Mouse (Mus musculus) heart, postnatal 36 days (tissue): ENCODE results near the gene Tent4b. TPM values are rescaled to one million over a fixed set of nuclear protein-coding genes. Genes with fewer than 3 reads are reported as not detected.
A peak's percentile ranks its signal among the peaks of the same experiment; 100 is the strongest.

Experiments
- DNase-seq, 2 experiments: peaks; one replicate each; pipeline ENCODE4 v3.0.0; 2021 to 2022
- intact Hi-C: fragments of 180-260 bp; cut with DNase I; formaldehyde crosslinking; loops from one replicate; pipeline ENCODE4 v1.15.1; 2025
- total RNA-seq, 2 experiments: library from RNA; stranded (reverse); gene quantifications; 2 replicates each; pipeline ENCODE4 v1.2.3; 2021

The Tent4b gene
- total RNA-seq, 2 experiments from 2014 or later = 15.7 to 20.6 TPM

DNA sequence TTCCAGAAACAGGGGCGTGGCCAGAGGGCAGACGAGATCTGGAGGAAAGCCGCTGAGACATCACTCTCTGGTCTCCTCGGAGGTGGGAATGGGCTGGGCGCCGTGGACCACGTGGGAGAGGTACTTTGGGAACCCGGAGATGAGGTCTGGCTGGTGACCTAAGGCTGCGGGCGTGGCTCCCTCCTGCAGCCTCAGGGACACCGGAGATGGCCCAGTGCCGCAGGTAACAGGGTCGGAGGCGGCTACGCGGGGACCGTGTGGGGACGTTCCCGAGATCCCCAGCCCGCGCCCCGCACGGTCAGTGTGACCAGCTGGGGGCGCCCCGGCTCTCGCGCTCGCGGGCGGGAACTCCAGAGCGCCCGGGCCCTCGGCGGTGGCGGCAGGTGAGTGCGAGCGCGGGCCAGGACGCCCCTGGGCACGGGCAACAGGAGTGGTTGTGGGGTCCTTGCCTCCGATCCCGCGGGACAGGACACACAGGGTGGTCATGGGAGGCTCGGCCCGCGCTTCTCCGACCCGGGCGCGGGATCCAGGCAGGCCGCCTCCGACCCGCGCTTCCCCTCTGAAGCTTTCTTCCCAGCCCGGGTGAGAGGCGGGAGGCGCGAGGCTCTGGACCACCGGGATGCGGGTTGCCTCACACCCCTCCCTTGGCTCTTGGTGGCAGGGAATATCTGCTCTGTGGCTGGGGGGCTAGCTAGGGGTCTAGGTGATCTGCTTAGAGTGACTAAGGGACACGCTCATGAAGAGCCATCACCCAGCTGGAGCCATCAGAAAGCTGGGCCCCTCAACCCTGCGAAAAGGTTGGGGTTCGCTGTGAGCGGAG, 73.4 kb downstream of the Tent4b start, which contains the start of gene Adcy7:
TSS of gene Adcy7 (plus strand) at position 173 of the 820 bp plus-strand sequence.
- peak; percentile 78 for DNase-seq
- intact Hi-C loops = loop anchor here (2.0 kb wide), 2 partner anchors 36 to 86 kb away; no protein-coding TSS in a partner anchor

DNA sequence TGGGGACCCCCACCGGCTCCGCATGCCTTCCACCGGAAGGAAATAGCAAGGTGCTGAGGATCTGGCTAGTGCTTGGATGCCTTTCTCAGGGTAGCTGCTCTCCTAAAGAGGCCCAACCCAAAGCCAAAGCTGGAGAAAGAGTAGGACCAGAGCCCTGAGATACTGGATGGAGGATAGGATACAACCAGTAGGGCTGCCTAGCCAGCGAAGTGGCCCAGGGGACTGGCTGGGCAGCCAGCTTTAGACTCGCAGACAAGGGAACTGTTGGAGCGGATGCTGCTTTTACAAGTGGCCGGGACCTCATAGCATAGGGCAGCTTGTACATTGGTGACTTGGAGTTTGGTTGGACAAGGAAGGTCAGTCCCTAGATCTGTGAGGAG, 74.0 kb downstream of the Tent4b start:
- intact Hi-C loops = loop anchor here (2.0 kb wide), 2 partner anchors 36 to 86 kb away; no protein-coding TSS in a partner anchor
- no peak for DNase-seq

DNA sequence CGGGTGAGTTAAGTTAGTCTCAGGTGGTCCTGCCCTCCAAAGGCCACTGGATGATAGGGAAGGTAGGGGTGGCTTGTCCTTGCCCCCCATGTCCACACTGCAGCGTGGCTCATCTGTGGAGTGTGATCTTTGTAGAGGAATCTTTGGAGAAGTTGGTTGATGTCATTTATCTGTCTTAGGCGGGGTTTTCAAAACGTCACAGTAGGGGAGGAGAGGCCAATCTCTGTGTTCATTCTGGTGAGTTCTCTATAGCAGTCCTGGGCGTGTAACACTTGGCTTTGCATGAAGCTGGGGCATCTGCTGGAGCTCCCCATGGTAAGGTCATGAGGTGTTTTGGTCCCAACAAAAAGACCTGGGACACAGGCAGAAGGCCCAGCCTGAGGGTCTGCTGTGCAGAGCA, 75.1 kb downstream of the Tent4b start:
- intact Hi-C loops = no loop called here
- DNase-seq = no peak

DNA sequence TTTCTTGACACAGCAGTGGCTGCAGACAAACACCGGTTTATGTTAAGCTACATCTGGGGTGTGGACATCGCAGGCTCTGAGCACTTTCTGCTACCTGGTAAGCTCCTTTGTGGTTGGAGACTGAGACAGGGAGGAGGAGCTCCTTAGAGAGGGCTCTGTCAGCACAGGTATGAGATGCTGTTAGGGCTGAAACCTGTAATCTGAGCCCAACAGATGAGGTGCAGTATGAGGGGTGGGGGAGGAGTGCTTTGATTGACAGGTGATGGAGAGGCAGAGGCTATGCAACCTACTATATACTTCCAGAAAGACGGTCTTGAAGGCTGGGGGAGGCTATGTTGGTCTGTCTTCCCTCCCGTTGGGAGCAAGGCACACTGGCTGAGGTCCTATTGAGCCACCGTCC, 80.2 kb downstream of the Tent4b start:
- intact Hi-C loops = no loop called here
- no peak for DNase-seq

DNA sequence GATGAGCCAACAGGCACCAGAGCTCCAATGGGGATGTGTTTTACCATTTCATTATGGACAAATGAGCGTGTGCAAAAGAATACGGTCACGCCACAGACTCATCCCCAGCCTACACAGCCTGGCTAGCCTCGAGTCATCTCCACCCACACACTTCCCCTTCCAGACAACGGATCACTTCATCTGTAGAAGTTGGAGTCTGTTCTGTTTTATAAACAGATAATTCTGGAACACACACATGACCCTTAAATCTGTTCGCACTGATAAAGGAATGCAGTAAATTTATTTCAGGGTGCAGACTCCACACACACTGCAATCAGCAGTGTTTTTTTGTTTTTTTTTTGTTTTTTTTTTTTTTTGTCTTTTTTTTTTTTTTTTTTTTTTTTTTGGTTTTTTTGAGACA, 80.7 kb downstream of the Tent4b start:
- no peak for DNase-seq
- intact Hi-C loops = no loop called here

DNA sequence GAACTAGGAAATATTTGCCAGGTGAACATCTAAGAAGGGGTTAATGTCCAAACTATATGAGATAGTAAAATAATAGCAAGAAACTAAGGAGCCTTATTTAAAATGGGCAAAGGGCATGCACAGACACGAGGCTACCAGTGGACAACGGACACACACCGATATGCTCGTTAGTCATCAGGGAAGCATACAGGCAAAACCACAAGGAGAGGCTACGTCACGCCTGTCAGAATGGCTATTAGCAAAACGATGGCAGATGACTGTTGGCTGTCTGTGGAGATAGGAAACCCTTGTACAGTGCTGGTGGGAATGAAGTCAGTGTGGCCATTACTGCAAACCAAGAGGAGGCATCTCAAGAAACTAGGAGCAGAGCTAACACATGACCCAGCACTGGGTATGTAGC, 81.9 kb downstream of the Tent4b start:
- DNase-seq = no peak
- intact Hi-C loops = no loop called here

DNA sequence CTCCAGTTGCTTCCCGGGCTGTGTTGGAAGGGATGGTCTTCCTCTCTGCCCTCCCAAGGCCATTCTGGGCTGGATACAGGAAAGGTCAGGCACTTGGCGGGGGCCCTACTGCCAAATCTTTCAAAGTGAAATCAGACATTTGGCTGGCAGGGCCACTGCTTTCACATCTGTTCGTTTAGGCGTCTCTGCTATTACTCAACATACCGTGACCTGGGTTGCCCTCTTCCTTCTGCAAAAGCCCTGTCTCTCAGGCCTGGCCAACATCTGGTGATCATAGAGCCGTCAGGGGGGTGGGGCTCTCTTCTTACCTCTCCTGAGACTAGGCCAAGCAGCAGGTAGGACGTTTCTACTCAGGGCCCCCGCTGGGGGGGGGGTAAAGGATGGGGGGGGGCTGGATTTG, 83.7 kb downstream of the Tent4b start:
- peak; percentile 75 to 78 for DNase-seq
- intact Hi-C loops = no loop called here

DNA sequence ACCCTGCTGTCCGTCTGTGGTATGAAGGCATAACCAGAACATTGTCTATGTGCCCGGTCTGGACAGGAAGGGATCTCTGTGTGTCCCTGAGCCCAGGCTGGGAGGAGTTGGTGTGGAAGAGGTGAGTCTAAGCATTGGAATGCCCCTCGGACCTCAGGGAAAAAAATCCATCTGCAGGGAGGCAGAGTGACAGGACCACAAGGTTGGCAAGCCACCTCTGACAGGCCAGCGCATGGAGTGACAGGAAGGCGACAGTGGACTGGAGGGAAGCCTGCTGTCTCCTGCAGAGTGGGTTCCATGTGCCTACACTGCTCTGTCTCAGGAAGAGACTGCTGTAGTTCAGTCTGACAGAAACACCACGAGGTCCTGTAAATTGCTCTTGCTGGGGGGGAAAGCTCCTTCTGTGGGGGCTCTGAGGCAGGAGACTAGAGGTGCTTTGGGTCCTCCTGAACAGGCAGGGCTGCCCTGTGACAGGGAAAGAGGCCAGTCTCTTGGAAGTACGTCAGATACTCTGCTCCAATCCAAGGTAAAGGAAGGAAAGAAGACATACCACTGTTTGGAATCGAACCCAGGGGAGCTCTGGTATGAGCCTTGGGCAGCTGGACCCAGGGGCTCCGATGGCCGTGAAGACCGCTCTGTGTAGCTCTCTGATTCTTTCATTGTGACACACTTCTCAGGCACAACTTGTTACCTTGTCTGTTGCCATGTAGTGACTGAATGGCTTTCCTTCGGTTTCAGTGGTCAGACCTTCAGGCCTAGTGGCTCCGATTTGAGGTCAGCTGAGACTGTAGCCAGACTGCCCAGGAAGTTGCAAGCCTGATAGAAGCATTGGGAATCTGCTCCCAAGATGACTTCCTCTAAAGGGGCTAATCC, 84.5 kb downstream of the Tent4b start:
- DNase-seq = no peak
- intact Hi-C loops = no loop called here

DNA sequence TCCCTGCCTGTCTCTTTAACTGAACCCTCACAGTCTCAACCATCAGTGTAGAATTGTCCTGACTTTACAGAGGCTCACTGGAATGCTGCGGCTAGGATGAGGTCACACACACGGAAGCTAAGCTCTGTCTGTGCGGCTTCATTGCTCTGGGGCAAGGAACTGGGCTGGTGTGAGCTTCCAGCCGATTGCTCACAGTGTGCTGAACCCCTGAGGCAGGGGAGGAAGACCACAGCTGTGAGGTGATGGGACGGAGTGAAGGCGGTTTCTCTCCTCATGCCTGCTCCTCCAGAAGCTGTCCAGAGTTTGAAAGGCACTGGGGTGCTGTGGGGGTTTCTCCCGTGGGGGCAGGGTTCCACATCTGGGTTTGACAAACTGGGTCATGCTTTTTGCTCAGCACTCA, 85.7 kb downstream of the Tent4b start:
- intact Hi-C loops = no loop called here
- no peak for DNase-seq

DNA sequence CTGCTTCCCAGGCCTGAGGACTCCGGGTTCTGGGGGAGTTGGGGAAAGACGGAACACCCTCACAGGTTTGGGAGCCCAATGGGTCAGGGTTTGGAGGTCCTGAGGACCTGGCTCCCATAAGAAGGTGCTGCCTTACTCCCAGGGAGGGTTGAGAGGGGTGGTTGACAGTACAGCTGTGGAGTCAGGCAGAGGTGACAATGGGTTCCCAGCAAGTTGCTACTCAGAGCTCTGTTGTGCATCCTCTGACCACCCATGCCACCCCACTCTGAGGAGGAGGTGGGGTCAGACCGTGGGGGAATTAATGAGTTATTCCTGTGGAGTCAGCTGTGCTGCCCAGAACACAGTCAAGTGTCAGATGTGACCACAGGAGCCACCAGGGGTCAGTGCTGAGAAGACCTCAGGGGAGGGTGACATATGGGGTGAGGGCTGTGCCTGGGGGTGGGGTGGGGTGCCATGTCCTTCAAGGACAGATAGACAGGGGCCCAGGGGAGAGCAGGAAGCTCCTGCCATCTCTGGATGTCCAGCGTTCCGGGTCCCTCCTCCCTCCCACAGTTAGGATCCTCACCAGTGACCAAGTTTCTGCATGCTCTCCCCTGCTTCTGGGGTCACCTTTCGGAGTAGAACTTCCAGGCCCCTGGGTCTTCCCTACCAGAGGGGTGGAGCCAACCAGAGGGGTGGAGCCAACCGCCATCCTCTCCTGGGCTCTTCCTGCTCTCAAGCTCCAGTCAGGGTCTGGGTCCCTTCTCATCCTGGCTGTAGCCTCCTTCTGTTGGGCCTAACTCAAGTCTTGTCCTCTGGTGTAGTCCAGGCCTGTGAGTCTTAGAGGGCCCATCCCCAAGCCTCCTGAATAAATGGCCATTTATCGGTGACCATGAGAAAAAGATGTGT, 86.7 kb downstream of the Tent4b start:
- intact Hi-C loops = no loop called here
- no peak for DNase-seq

DNA sequence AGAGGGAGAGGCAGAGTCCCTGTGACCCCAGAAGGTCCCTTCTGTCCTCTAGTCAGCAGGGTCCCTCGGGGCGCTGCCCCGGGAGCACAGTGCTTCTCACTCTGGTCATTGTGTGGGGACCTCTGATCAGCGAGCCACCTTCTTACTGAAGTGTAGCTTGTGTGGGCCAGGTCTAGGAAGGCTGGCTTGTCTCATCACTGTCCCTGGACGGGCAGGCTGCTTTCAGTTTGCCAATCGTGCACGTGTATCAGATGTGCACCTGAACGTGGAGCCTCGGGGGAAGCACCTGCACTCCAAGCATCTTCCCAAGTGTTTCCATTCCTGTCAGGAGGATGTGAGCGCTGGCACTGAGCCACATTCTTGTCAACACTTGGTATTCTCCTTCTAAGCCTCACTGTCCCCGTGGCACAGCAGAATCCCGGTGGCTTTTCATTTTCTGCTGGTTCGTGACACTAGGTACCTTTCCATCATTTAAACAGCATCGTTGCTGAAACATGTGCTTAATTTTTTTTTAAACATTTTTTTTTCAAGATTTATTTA, 87.5 kb downstream of the Tent4b start:
- DNase-seq = no peak
- intact Hi-C loops = no loop called here

DNA sequence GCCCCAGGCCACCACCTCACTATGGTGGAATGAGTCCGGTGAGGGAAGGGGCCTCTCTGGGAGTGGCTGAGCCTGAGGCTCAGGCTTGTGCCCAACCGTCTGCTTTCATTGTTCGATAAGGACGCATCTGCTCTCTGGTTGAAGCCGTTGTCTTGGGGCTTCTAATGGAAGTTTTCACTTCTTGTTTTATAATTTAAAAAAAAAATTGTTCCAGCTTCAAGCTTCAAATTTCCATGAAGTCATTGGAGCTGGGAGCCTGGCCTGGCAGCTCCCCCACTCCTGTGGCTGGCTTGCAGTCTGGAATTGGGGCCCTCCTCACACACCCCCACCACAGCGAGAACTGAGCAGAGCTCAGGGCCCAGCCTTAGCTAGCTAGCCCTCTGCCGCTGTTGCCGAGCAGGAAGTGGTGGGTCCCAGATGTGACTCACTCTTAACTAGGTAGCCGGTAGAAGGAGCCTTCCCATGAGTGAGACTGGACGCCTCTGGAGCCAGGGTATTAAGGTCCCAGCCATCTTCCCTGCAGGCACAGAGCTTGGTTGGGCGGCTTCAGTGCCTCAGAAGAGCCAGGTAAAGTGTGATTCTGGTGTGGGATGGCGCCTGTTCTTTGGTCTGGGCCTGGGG, 89.7 kb downstream of the Tent4b start:
- intact Hi-C loops = no loop called here
- DNase-seq = peak; percentile 49 to 52

DNA sequence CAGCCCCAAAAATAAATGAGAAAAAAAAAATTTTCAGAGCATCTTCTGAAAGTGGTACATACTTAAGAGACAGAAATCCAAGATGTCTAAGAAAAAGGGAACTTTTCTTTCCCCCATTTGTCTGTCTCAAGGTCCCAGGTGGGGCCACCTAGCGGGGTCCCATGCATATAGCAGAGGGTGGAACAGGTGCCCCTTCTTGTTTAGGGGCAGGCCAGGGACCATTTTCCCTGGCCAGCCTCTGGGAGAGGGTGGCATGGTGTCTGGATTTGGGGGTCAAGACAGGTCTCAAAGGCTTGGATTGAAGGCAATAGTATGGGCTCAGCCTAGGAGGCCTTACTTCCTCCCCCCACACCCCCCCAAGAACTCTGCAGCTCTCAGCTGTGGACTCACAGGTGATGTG, 90.9 kb downstream of the Tent4b start:
- intact Hi-C loops = no loop called here
- no peak for DNase-seq

DNA sequence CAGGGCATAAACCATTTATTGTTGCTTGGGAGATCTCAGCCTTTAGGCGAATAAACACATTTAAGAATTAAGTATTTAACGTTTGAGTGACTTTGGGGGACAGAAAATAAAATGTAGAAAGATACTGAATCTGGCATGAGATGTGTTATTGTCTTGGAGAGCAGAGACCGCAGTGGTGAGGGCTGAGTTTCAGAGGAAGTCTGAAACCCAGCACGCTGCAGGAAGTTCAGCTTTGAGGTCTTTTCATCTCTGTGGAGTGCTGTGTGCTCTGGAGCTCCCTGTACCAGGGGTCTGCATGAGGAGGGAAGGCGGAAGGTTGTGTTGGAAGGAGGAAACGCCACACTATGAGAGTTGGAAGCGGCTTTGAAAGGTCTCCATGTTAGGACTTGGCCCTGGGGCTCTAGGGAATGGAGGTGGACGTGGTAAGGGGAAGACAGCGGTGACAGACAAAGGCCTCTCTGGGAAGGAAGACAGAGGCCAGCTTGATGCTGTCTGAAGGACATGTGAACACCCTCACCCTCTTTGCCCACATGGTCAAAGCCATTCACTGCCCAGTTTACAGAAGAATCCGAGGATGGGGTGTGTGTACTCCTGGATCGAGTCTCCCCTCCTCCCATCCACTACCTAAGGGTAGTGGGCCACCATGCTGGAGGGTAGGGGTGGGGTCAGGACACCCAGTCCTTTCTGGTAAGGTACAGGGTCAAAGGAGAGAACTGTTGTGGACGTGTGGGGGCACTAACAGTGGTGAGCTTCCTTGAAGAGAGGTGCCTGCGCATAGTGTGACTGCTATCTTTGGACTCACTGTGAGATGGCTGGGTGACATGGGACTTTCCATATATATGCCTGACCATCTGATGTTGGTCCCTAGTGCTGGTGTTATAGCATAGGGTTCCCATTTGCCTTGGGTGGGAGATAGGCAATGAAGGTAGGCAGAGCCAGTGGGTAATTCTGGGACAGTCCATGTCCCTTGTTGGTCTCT, 91.6 kb downstream of the Tent4b start:
- intact Hi-C loops = no loop called here
- DNase-seq = peak in 1 of 2 experiments; percentile 17

DNA sequence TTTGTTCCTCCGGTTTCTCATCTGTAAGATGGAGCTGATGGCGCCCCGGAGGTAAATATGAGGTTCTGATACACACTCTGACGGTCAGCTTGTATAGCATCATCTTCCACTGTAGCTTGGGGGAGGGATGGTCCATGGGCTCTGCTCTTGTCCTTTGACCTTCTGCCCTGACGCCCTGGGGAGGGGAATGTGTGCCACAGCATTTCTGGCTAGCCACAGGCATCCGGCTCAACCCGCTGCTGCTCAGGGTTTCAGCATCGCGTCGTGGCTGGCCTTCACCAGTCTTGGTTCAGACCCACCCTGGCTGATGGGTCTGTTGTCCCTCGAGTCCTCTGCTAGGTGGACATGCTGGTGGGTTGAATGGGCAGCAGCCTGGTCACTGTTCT, 92.3 kb downstream of the Tent4b start:
- intact Hi-C loops = no loop called here
- DNase-seq = no peak

DNA sequence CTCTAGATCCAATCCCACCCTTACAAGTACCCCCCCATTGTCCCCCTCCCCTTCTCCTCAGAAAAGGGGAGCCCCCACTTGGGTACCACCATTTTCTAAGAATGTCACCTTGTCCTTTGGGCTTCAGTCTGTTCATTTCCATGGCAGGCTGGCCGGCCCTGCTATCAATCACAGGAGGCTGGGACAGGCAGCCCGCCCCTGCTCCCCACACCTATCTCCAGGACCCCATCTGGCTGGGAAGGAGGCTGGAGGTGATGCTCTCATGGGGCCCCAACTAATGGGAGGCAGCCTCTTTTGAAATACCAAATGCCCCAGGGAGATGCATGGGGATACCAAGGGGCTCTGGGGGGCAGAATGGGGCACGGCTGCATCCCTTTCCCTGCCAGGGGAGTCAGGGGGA, 93.9 kb downstream of the Tent4b start:
- intact Hi-C loops = no loop called here
- DNase-seq = no peak

DNA sequence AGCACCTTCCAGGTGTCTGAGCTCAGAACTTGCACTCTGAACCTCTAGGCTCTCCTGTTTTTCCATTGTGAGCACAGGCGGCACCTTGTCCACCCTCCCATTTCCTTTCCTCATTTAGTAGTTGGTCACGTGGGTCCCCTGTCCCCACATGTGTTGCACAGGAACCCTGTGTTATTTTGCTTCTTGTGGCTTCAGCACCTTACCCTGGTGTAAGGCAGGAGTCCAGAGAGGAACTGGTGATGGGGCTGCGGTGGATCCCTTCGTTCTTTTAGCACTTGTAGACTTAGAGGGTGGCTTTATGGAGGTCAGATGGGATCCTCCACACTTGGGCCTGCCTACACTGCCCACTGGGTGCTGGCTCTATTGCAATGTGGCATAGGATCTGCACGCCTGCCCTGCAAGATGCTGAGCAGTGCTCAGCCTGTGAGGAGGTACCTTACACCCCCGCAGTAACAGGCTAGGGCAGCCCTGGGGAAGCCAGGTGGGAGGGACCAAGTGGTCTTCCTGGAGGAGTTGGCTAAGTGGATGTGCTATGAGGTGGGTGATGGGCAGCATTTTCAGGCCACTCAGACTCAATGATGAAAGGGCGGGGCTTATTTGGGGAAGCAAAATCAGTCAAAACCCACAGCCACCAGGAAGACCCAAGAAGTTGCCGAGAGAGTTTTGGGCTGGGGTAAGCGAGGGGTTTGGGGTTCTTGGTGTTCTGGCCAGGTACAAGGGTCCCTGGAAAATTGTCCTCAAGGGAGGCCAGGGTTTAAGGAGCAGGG, 94.8 kb downstream of the Tent4b start:
- intact Hi-C loops = no loop called here
- peak in 1 of 2 experiments; percentile 18 for DNase-seq

DNA sequence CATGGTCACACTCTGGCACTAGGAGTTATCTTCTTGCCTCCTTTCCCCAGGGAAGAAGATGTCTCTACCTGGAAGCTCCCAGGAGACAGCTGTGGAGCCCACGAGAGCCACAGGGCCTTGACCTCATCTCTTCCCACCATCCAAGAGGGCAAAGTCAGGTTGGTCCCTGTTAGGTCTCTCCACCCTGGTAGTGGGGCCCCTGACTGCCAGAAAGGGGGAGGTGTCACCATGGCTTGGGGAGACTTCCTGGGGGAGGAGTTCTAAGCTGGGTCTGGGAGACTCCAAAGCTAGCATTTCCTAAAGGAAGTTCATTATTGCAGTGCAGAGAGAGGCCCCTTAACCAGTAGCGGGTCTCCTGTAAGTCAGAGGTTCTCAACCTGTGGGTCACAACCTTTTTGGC, 96.0 kb downstream of the Tent4b start:
- intact Hi-C loops = no loop called here
- DNase-seq = peak in 1 of 2 experiments; percentile 1
